Mouse (Mus musculus) megakaryocyte-erythroid progenitor cell, adult 5-6 weeks (primary cell): ENCODE data around the gene Nbeal1. TPM values are rescaled to one million over a fixed set of nuclear protein-coding genes. Genes with fewer than 3 reads are reported as not detected.
A peak's percentile ranks its signal among the peaks of the same experiment; 100 is the strongest.
"Not testable (repeated sequence)": the region's sequence is repeated elsewhere in the genome, so short reads cannot be mapped to it uniquely, and the experiment has no call there.

Source experiments
- ATAC-seq: replicated peaks from 2 replicates; pipeline ENCODE4 v1.8.0; 2016; ENCODE audit warnings: mild to moderate bottlenecking, inconsistent platforms; ENCODE audit not compliant: severe bottlenecking, poor library complexity, low FRiP score, low TSS enrichment
- total RNA-seq, 2 experiments: library from RNA; stranded (forward) in 1 of 2; stranded (reverse) in 1 of 2; fragments of 200-1000, 215-1000 nt in 1 of 2; fragments of >200 nt in 1 of 2; fragmentation: Nextera tagmentation in 1 of 2; gene quantifications; 2 replicates each; pipeline ENCODE4 v1.2.3; 2014 to 2017

Nbeal1 gene
- total RNA-seq (2014; fragmentation: Nextera tagmentation) (7.5 and 10.7 TPM in 2 replicates), total RNA-seq (2017) (9.5 and 10.0 TPM in 2 replicates)

GRCm38 (mm10) chr1:60179932-60180783 is at the start of gene Nbeal1:
Gene Nbeal1, plus strand, starts transcription at chr1:60180599.
- ATAC-seq, result peak; percentile 98

- no peak for ATAC-seq
Observed at GRCm38 (mm10) chr1:60137346-60137745, 43.1 kb upstream of the Nbeal1 start.

GRCm38 (mm10) chr1:60152700-60153099 is 27.7 kb upstream of the Nbeal1 start:
- ATAC-seq, result no peak

- ATAC-seq, result peak; percentile 69
Observed at GRCm38 (mm10) chr1:60156651-60157050, 23.7 kb upstream of the Nbeal1 start.

- ATAC-seq, result peak; percentile 64
Observed at GRCm38 (mm10) chr1:60158411-60158810, 22.0 kb upstream of the Nbeal1 start.

- no peak for ATAC-seq
Observed at GRCm38 (mm10) chr1:60163676-60164075, 16.7 kb upstream of the Nbeal1 start.

GRCm38 (mm10) chr1:60169626-60170025 is 10.8 kb upstream of the Nbeal1 start:
- no peak for ATAC-seq

- ATAC-seq, result no peak
Observed at GRCm38 (mm10) chr1:60170251-60170650, 10.1 kb upstream of the Nbeal1 start.

- no peak for ATAC-seq
Observed at GRCm38 (mm10) chr1:60173119-60173518, 7.3 kb upstream of the Nbeal1 start.

- not testable (repeated sequence) for ATAC-seq
Observed at GRCm38 (mm10) chr1:60177814-60178213, 2.6 kb upstream of the Nbeal1 start.

GRCm38 (mm10) chr1:60179376-60179775 is 1.0 kb upstream of the Nbeal1 start:
- no peak for ATAC-seq

- 0 out of 2 replicates have a peak, but pooled peaks have one; percentile 2 for ATAC-seq
Observed at GRCm38 (mm10) chr1:60180784-60181221, 404 bp downstream of the Nbeal1 start.

GRCm38 (mm10) chr1:60188454-60188853 is 8.1 kb downstream of the Nbeal1 start:
- no peak for ATAC-seq

GRCm38 (mm10) chr1:60196813-60197212 is 16.4 kb downstream of the Nbeal1 start:
- ATAC-seq, result no peak

- ATAC-seq, result no peak
Observed at GRCm38 (mm10) chr1:60199006-60199405, 18.6 kb downstream of the Nbeal1 start.

GRCm38 (mm10) chr1:60236261-60236660 is 55.9 kb downstream of the Nbeal1 start:
- no peak for ATAC-seq

- no peak for ATAC-seq
Observed at GRCm38 (mm10) chr1:60240430-60240829, 60.0 kb downstream of the Nbeal1 start.

GRCm38 (mm10) chr1:60268113-60268512 is 87.7 kb downstream of the Nbeal1 start:
- ATAC-seq, result 0 out of 2 replicates have a peak, but pooled peaks have one; percentile 50

GRCm38 (mm10) chr1:60269314-60269713 is 88.9 kb downstream of the Nbeal1 start:
- ATAC-seq, result no peak

- ATAC-seq, result 0 out of 2 replicates have a peak, but pooled peaks have one; percentile 63
Observed at GRCm38 (mm10) chr1:60272471-60272870, 92.1 kb downstream of the Nbeal1 start.

GRCm38 (mm10) chr1:60293921-60294320 is 113.5 kb downstream of the Nbeal1 start:
- no peak for ATAC-seq
